Mouse (Mus musculus) lung, embryonic 14.5 days (tissue): ENCODE measurements around the gene Cmtm2a. TPM values are rescaled to one million over a fixed set of nuclear protein-coding genes. Genes with fewer than 3 reads are reported as not detected.
"Not testable (repeated sequence)": the region's sequence is repeated elsewhere in the genome, so short reads cannot be mapped to it uniquely, and the experiment has no call there.

ENCODE experiments used
- ATAC-seq: fragments of 200-750 bp; cut with Nextera tagmentation; 2 replicates; pipeline ENCODE4 v1.8.0; 2017; ENCODE audit warnings: mild to moderate bottlenecking, moderate TSS enrichment, moderate library complexity; ENCODE audit not compliant: insufficient read depth
- DNase-seq: peaks from one replicate; pipeline ENCODE4 v3.0.0-alpha.2; 2015
- H3K27ac ChIP-seq: fragments of 300-500 bp; sonication (generic); 2 replicates; pipeline ENCODE4 v1.5.1; 2014; ENCODE audit warnings: low read depth, mild to moderate bottlenecking, moderate library complexity
- H3K27me3 ChIP-seq: fragments of 300-500 bp; sonication (generic); 2 replicates; pipeline ENCODE4 v1.6.1; 2014; ENCODE audit warnings: low read length, control low read depth; ENCODE audit not compliant: insufficient read depth
- H3K36me3 ChIP-seq: fragments of 300-500 bp; sonication (generic); 2 replicates; pipeline ENCODE4 v1.6.1; 2014; ENCODE audit warnings: control low read depth; ENCODE audit not compliant: insufficient read depth
- H3K4me1 ChIP-seq: fragments of 300-500 bp; sonication (generic); 2 replicates; pipeline ENCODE4 v1.6.1; 2014; ENCODE audit warnings: antibody characterized with exemption, control low read depth; ENCODE audit not compliant: insufficient read depth
- H3K4me2 ChIP-seq: fragments of 300-500 bp; sonication (generic); 2 replicates; pipeline ENCODE4 v1.6.1; 2014; ENCODE audit warnings: mild to moderate bottlenecking
- H3K4me3 ChIP-seq: fragments of 300-500 bp; sonication (generic); 2 replicates; pipeline ENCODE4 v1.5.1; 2014; ENCODE audit warnings: low read depth, low read length
- H3K9ac ChIP-seq: fragments of 300-500 bp; sonication (generic); 2 replicates; pipeline ENCODE4 v1.6.1; 2014
- H3K9me3 ChIP-seq: fragments of 300-500 bp; sonication (generic); 2 replicates; pipeline ENCODE4 v1.6.1; 2016; ENCODE audit warnings: low read depth, low read length, control low read depth
- CTCF ChIP-seq: IDR thresholded peaks from 2 replicates; pipeline ENCODE4 v1.5.1; 2016; ENCODE audit warnings: antibody characterized with exemption, low read depth
- WGBS: fragments of 180-500 bp; shearing (Covaris S2); extraction: QIAGEN DNeasy Blood & Tissue Kit; methylation state at CpG from one replicate; pipeline ENCODE4 v1.1.7; 2014; 5-methylcytosine and 5-hydroxymethylcytosine counted together
- polyA plus RNA-seq: library from polyadenylated mRNA; unstranded; fragments of >200 nt; fragmentation: Nextera tagmentation; extraction: Ambion mirVana; gene quantifications from 2 replicates; pipeline ENCODE4 v1.2.1, GENCODE M21; 2014

The Cmtm2a gene
- polyA plus RNA-seq, 1 experiment from 2014 or later, result not detected

- no peaks in the 10 kb centered on the region for H3K36me3 ChIP-seq
- no peak overlapping the region for H3K4me2 ChIP-seq
- no peak overlapping the region for H3K9ac ChIP-seq
- DNase-seq (peak; percentile 20), ATAC-seq (no peak)
- no peaks in the 10 kb centered on the region for H3K9me3 ChIP-seq
- no peak overlapping the region for H3K4me3 ChIP-seq
- no peaks in the 10 kb centered on the region for H3K27me3 ChIP-seq
- WGBS, result 61% methylated on average over 4 of the region's 4 CpGs
- H3K4me1 ChIP-seq, result no peaks in the 10 kb centered on the region
- 0 out of 2 replicates have a peak, but pooled peaks have one; percentile 30 for TF ChIP-seq CTCF
- H3K27ac ChIP-seq, result no peak overlapping the region
Measured at GRCm38 (mm10) chr8:104313311-104313710, 20.3 kb upstream of the Cmtm2a start.

- not testable (repeated sequence) for H3K9me3 ChIP-seq, H3K9ac ChIP-seq, H3K4me2 ChIP-seq, H3K27me3 ChIP-seq, DNase-seq, H3K27ac ChIP-seq, H3K36me3 ChIP-seq, H3K4me3 ChIP-seq, ATAC-seq, H3K4me1 ChIP-seq
- 86% methylated on average over 3 of the region's 3 CpGs for WGBS
Measured at GRCm38 (mm10) chr8:104312023-104312422, 19.0 kb upstream of the Cmtm2a start.

GRCm38 (mm10) chr8:104309441-104310155 lies 16.6 kb upstream of the Cmtm2a start, which contains the start of the genes Gm45711 and Cmtm1:
TSS of gene Gm45711 (minus strand) at chr8:104310081.
TSS of gene Cmtm1 (minus strand) at chr8:104310145.
- not testable (repeated sequence) for DNase-seq, H3K36me3 ChIP-seq, ATAC-seq, H3K4me3 ChIP-seq, H3K9me3 ChIP-seq, H3K27ac ChIP-seq, H3K9ac ChIP-seq, H3K27me3 ChIP-seq, H3K4me1 ChIP-seq, H3K4me2 ChIP-seq
- WGBS, result 85% methylated on average over 36 of the region's 36 CpGs

GRCm38 (mm10) chr8:104308341-104308740 lies 15.4 kb upstream of the Cmtm2a start:
- H3K36me3 ChIP-seq, H3K9me3 ChIP-seq, H3K4me3 ChIP-seq, H3K27me3 ChIP-seq, DNase-seq, H3K4me1 ChIP-seq, ATAC-seq, H3K4me2 ChIP-seq, H3K9ac ChIP-seq, H3K27ac ChIP-seq: not testable (repeated sequence)
- 41% methylated on average over 6 of the region's 6 CpGs for WGBS

GRCm38 (mm10) chr8:104304962-104305361 lies 12.0 kb upstream of the Cmtm2a start:
- ATAC-seq (no peak), DNase-seq (no peak)
- TF ChIP-seq CTCF, result no peak
- H3K27ac ChIP-seq, result no peak overlapping the region
- H3K9me3 ChIP-seq, result no peaks in the 10 kb centered on the region
- H3K4me2 ChIP-seq, result no peak overlapping the region
- H3K9ac ChIP-seq, result no peak overlapping the region
- H3K36me3 ChIP-seq, result no peaks in the 10 kb centered on the region
- no peaks in the 10 kb centered on the region for H3K27me3 ChIP-seq
- no peaks in the 10 kb centered on the region for H3K4me1 ChIP-seq
- H3K4me3 ChIP-seq, result no peak overlapping the region
- 83% methylated on average over 11 of the region's 11 CpGs for WGBS

GRCm38 (mm10) chr8:104302536-104302935 lies 9.6 kb upstream of the Cmtm2a start:
- not testable (repeated sequence) for DNase-seq, ATAC-seq, H3K9ac ChIP-seq, H3K4me1 ChIP-seq, H3K4me3 ChIP-seq, H3K4me2 ChIP-seq, H3K36me3 ChIP-seq, H3K27ac ChIP-seq, H3K27me3 ChIP-seq, H3K9me3 ChIP-seq
- 86% methylated on average over 4 of the region's 4 CpGs for WGBS

GRCm38 (mm10) chr8:104301577-104301976 lies 8.6 kb upstream of the Cmtm2a start:
- H3K4me2 ChIP-seq, H3K27ac ChIP-seq, ATAC-seq, H3K9me3 ChIP-seq, H3K27me3 ChIP-seq, H3K36me3 ChIP-seq, H3K9ac ChIP-seq, DNase-seq, H3K4me1 ChIP-seq, H3K4me3 ChIP-seq: not testable (repeated sequence)
- WGBS, result 20% methylated on average over 3 of the region's 3 CpGs

- Histone ChIP-seq H3K4me3 (no peak overlapping the region), H3K4me2 (no peak overlapping the region), H3K27ac (no peak overlapping the region), H3K9ac (no peak overlapping the region), H3K36me3 (no peaks in the 10 kb centered on the region), H3K27me3 (no peaks in the 10 kb centered on the region), H3K4me1 (no peaks in the 10 kb centered on the region), H3K9me3 (no peaks in the 10 kb centered on the region)
- no peak for TF ChIP-seq CTCF
- ATAC-seq (no peak), DNase-seq (no peak)
- WGBS, result 77% methylated on average over 1 of the region's 1 CpGs
Measured at GRCm38 (mm10) chr8:104294396-104294795, 1.4 kb upstream of the Cmtm2a start.
